Mouse (Mus musculus): ENCODE measurements around the gene Pus7.
"Not testable (repeated sequence)": the region's sequence is repeated elsewhere in the genome, so short reads cannot be mapped to it uniquely, and the experiment has no call there.

Pus7 gene

GRCm38 (mm10) chr5:23755591-23755990 lies 27.9 kb downstream of the Pus7 start:
- DNase-seq: no peak

- DNase-seq: no peak
Observed at GRCm38 (mm10) chr5:23749882-23750281, 33.6 kb downstream of the Pus7 start.

- no peak for DNase-seq
Observed at GRCm38 (mm10) chr5:23743261-23743660, 40.2 kb downstream of the Pus7 start.

- no peak for DNase-seq
Observed at GRCm38 (mm10) chr5:23737111-23737510, 46.4 kb downstream of the Pus7 start.

- no peak for DNase-seq
Observed at GRCm38 (mm10) chr5:23736366-23736765, 47.1 kb downstream of the Pus7 start.

GRCm38 (mm10) chr5:23721956-23722355 lies 61.6 kb downstream of the Pus7 start:
- DNase-seq: no peak

GRCm38 (mm10) chr5:23718881-23719328 lies 64.6 kb downstream of the Pus7 start:
- DNase-seq: no peak

GRCm38 (mm10) chr5:23718182-23718534 lies 65.4 kb downstream of the Pus7 start:
- no peak for DNase-seq

- DNase-seq: no peak
Observed at GRCm38 (mm10) chr5:23717469-23718181, 65.9 kb downstream of the Pus7 start.

- no peak for DNase-seq
Observed at GRCm38 (mm10) chr5:23713401-23714335, 69.8 kb downstream of the Pus7 start.

GRCm38 (mm10) chr5:23712130-23713001 lies 71.1 kb downstream of the Pus7 start:
- peak; percentile 86 for DNase-seq

GRCm38 (mm10) chr5:23711671-23712129 lies 71.8 kb downstream of the Pus7 start:
- DNase-seq: peak; percentile 37

- DNase-seq: no peak
Observed at GRCm38 (mm10) chr5:23711244-23711643, 72.3 kb downstream of the Pus7 start.

- DNase-seq: no peak
Observed at GRCm38 (mm10) chr5:23709661-23710060, 73.8 kb downstream of the Pus7 start.

GRCm38 (mm10) chr5:23706601-23707597 lies 76.6 kb downstream of the Pus7 start:
- DNase-seq: not testable (repeated sequence)

GRCm38 (mm10) chr5:23697457-23697856 lies 86.1 kb downstream of the Pus7 start:
- no peak for DNase-seq

All from thymus, postnatal 14 days (tissue).